Mouse (Mus musculus): ENCODE measurements around the gene Mettl23.
"Not testable (repeated sequence)": the region's sequence is repeated elsewhere in the genome, so short reads cannot be mapped to it uniquely, and the experiment has no call there.

The Mettl23 gene

DNA sequence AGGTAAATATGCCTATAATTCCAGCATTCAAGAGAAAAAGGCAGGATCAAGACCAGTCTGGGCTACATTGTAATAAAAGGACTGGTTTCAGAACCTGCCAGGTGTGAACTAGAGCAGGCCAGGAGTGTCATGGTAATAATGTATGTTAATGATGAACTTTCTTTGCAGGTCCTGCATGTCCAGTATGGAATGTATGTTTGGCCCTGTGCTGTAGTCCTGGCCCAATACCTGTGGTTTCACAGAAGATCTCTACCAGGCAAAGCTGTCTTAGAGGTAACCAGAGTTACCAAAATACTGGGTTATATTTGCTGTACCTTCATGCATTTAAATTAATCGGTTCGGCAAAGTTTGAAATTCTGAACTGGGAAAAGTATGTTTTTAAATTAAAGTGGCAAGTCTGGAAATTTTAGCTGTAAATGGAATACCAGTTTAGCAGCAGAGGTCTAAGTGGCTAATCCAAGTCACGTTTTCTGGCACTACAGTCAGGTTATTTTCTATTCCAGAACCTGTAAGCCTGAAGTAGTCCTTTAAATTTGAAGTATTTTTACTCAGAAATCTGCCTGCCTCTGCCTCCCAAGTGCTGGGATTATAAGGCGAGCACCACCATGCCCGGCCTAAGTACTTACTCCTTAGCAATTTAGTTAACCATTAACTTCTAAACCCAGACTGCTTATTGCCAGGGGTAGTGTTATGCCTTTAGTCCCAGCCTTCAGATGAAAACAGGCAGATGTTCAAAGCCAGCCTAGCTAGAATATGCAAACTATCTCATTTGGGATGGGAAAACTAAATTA, 5.2 kb downstream of the Mettl23 start:
- no peak for DNase-seq

DNA sequence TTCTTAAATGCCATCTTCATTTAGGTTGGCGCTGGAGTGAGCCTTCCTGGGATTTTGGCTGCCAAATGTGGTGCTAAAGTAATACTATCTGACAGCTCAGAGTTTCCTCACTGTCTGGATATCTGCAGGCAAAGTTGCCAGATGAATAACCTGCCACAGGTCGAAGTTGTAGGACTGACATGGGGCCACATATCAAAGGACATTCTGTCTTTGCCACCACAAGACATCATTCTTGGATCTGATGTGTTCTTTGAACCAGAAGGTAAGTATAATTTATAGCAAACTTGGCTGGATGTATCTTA, 5.8 kb downstream of the Mettl23 start:
- not testable (repeated sequence) for DNase-seq

DNA sequence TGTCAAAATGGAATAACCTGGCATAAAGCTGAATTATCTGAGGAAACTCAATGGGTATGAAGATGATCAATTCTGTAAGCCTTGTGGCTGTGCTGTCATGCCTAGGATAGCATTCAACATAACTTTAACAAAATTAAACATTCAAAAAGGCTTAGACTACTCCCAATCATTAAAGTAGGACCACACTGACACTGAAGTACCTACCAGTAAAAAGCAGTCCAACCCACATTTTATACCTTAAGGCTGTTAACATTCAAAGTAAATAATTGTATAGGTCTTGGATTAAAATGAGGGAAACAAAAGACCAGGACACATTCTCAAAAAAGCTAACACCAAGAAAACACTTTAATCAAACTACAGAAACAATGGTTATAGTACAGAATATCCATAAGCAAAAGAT, 6.5 kb downstream of the Mettl23 start:
- DNase-seq, result no peak

DNA sequence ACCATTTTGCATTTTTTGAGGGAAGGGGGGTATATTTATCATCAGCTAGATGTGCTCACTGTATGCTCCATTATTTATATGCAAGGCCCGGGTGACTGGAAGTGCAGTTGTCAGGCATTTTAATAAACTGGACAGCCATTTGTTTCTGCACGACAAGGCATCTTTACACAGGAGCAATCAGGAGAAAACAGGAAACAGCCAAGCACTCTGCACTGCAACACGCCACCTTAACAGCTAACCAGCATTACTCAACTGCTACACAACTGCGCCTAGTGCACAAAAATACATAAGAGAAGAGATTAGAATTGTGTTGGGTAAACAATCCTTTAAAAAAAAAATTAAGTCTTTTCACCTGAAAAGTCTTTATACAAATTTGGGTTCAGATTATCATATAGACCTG, 7.0 kb downstream of the Mettl23 start:
- DNase-seq, result no peak

DNA sequence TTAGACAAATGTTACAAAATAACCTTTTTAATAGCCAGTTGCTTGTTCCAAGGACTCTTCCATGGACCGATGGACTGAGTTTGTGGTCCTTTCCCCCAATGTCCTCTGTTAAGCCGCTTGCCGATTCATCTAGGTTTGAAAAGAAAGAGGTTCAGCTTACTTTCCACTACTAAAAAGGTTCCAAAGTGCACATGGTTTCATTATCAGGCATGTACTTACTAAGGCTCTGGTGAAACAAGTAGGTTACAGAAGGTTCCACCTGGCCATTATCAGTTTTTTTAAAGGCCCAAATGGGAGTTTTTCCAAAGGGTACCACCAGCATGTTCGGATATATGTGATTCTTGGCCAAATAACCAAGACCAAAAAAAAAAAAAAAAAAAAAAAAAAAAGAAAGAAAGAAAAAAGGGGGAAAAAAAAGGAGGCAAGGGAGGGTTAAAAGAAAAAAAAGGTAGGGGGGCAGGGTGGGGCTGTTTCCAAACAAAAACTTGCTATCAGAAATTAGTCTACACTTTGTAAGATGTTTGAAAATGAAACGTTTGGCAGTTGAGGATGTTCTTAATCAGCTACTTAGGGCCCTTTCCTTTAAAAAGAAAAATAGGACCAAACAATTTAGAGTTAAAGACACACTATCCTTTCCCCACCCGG, 7.9 kb downstream of the Mettl23 start:
- DNase-seq, result no peak

DNA sequence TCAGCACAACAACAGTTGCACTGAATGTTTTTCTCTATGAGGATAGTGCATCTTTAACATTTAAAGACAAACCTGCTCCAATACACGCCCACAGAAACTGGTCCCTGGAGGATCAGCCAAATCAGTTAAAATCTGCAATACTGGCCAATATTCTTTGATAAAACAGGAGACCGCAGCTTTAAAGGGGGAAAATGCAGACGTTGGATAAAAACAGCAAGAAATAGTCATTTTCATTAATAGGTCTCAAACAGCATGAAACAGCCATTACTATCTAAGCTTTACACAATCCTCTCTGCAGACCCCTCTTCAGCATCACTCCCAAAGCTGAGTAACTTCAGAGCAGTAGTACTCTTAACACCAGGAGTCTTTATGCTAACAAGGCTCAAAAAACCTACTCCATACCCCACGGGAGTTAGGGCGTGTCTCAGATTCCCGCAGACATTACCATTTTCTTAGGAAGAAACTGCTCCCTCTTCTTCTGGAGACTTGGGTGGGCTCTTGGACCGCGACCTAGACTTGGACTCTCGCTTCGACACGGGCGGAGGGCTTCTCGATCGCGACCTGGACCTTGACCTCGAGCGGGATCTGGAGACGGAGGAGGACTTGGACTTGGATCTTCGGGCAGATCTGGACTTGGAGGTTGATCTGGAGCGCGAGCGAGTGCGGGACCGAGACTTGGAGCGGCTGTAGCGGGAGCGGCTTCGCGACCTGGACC, 8.7 kb downstream of the Mettl23 start:
- no peak for DNase-seq

DNA sequence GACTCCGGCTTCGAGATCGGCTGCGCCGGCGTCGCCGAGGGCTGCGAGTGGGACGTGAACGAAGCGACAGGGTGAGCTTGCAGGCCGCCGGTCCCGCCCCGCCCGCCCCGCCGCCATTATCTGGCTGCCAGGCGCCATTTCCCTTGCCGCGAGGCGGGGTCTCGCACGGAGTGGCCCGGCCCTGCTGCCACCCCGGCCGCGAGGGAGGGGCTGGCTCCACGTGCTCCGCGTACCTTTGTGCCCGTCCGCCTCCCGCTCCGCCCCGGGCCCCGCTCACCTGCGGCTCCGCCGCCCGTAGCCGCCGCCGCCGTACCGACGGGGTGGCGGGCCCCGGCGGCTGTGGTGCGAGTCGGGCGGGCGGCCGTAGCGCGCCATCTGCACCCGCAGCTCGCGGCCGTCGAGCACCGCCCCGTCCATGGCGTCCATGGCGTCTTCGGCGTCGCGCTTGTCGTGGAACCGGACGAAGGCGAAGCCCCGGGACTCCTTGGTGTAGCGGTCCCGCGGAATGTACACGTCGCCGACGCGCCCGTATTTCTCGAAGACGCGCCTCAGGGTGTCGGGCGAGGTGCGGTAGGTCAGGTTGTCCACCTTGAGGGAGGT, 9.3 kb downstream of the Mettl23 start, which contains the start of gene Mfsd11:
Gene Mfsd11 (plus strand): TSS at position 150 of the 600 bp plus-strand sequence.
- DNase-seq, result peak; percentile 84

DNA sequence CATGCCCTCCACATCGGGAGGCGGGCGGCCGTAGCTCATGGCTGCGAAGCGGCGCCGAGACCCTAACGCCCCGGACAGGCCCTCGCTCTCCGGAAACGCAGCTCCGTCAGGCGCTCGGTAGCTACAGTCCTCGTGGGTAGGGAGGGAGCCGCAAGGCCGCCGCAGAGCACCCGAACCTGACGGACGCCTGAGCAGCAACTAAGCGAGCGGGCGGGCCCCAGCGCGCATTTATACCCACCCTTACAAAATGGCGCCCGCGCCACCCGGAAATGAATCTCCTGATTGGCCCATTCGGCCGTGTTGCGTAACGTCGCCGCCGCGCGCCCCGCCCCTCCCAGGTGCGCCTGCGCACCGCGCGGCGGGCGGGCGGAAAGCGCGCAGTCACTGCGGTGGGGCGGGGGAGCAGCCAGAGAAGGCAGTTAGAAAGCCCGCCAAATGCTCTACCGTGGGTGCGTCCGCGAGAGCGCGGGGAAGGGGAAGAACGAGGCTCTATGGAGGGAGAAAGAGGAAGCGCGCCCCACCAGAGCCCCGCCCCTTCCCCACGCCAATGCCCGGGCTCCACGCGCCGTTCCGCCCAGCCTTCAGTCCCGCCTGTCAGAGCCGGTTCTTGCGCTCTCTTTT, 9.9 kb downstream of the Mettl23 start, which contains the start of gene Srsf2:
Gene Srsf2 (minus strand): TSS at position 204 of the 621 bp plus-strand sequence.
- peak; percentile 97 for DNase-seq

DNA sequence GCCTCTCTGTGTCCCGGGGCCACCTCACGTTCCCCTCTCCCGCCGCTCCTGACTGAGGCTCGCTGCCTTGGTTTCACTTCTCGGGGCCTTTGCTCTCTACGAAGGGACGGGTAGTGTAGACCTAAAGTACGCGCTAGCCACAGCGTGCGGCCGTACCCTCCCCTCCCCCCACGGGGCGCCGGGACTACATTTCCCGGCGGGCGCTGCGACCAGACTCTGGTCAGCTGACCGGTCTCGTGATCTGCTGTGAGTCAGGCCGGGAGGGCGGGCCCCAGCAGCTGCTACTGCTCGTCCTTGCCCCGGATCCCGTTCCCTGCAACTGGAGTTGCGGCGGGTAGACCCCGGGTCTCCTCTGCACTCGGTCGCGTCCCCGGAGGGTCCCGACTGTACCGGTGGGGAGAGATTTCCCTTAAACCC, 10.4 kb downstream of the Mettl23 start:
- DNase-seq, result peak; percentile 98

DNA sequence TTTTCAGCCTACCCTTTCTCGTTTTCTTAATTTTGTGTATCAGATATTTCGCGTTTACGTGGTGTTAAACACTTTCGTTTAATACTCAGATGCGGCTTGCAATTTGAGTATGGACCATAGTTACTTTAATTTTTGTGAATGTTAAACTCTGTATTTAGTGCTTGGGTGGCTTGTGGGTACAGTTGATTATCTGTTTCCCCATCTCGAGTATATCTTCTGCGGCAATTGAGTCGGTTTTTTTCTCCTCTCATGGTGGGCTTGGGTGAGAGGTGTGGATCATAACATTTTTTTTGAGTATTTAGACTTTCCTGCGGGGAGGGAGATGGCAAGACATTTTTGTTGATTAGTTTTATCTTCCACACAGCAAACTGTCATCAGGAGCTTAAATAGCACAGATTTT, 11.2 kb downstream of the Mettl23 start:
- no peak for DNase-seq

DNA sequence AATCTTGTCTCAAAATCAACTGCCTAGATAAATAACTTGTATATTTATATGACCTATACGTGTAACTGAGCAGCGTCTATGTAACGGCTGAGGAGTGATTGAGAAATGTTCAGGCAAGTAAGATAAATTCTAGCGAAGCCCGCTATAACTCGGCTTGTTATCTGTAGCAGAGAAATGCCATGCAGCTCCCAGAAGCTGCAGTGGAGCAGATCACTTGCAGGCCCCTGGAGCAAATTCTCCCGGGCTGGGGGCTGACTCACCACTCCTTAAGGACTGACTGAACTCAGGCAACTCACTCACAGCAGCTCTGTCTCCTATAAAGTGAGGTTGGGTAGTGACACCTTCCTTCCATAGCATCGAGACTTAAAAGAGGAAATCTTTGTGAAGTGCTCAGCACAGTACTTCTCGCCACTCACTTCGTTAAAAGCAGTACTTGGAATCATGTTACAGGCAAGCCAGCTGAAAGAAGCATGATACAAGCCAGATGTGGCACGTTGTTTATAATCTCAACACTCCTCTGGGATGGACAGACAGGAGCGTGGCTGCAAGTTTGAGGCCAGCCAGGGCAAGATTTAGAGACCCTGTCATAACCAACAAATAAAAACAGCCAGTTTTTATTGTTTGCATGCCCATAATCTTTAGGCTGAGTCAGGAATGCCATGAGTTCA, 14.2 kb downstream of the Mettl23 start:
- no peak for DNase-seq

DNA sequence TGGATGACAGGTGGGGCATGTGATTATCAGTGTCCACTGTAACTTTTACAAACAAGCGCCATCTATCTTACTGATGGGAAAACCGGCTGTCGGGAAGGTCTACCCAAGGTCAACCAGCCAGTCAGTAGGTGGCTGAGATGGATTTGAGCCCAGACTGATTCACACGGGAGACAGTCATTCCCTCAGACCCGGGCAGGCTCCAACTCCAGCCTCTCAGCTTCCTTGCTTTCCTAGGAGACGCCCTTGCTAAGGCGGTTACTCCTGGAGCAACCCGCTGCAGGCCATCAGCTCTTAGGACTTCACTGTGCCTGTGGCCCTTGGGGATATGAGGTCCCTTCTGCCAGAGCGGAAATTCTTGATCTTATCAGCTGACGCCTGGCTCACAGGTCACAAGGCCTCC, 21.4 kb downstream of the Mettl23 start:
- DNase-seq, result no peak

DNA sequence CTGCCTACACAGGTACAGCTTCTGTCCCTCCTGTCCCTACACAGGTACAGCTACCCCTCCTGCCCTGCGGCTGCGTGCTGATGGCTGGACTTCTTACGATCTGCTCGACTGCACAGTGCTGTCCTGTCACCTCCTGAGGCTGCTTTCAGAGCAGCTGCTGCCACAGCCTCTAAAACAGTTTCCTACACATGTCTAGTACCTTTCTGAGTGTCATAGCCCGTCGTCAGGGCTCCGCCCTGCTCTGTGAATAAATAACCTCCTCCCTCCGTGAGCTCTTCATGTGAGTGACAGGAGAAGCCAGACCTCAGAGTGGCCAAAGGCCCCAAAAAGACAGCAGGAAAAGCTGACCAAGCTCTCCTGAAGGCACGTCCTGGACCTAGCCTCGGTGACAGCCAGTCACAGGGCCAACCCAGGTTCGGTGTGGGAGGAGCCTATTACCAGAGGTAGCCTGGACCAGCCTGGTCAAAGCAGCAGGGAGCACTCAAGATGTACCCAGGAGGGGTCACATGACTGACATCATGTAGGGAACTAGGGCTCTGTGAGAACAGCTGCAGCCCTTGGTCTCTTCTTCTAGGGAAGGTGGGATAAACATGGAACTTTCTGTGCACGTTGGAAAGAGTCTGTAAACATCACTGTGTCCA, 23.0 kb downstream of the Mettl23 start:
- no peak for DNase-seq

DNA sequence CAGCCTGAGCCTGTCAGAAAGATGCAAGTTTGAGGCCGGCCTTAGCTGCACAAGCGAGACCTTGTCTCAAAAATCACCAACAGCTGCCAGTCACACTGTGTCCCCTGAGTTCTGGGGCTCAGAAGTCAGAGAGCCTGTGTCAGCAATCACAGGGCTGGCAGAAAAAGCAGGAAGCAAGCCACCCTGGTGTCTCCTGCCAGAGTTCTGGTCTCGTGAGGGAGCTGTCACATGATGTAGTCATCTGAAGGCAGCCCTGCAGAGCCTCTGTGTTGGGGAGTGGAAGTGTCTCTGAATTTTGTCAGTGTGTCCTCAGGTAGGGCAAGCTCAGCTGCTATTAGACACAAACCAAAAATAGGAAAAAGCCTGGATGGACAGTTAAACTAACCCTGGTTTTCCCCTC, 25.1 kb downstream of the Mettl23 start:
- DNase-seq, result no peak

DNA sequence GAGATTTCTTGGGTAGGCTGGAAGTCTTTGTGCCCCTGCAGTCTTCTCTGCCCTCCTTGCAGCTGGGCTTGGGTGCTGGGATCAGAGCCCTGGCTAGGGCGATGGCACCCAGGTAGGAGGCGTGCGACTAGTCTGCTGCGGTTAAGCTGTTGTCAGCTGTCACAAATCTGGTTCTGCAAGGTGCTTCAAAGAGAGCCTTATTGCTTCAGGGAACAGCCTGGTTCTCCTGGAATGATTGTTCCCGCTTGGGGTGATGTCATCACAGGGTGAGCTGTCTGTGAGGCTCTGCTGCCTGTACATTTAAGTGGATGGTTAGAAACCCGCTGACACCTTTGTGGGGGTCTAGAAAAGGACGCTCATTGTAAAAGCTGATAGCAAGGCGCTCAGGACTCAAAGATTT, 26.1 kb downstream of the Mettl23 start:
- no peak for DNase-seq

DNA sequence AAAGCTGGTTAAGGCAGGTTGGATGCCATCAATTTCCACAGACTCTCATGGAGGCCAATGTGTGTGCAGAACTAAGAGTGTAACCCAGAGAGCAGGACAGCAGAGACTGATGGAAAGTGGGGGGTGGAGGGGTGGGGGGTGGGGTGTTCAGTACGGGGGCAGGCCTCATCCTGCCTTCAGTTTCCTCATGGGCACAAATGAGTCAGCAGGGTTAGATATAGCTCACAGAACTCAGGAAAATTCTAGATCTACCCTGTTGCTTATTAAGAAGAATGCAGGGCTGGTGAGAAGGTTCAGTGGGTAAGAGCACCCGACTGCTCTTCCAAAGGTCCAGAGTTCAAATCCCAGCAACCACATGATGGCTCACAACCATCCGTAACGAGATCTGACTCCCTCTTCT, 26.6 kb downstream of the Mettl23 start:
- DNase-seq, result no peak

DNA sequence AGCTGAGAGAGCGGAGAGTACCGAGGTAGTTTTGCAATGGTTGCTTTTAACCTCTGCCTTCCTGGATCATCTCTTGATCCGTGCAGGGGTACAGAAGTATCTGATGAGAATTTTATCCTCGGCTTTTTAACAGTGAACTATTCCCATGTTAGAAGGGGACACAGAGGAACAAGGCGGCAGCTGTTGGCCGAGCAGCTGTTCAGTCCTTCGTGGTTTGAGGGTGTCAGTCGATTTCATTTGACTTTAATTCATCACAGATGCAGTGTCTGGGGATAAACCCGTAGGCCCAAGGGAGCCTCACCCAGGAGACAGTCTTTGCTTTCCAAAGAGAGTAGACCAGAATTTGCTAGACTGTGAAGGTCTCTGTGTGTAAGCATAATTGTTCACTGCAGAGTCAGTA, 28.5 kb downstream of the Mettl23 start:
- DNase-seq, result no peak

DNA sequence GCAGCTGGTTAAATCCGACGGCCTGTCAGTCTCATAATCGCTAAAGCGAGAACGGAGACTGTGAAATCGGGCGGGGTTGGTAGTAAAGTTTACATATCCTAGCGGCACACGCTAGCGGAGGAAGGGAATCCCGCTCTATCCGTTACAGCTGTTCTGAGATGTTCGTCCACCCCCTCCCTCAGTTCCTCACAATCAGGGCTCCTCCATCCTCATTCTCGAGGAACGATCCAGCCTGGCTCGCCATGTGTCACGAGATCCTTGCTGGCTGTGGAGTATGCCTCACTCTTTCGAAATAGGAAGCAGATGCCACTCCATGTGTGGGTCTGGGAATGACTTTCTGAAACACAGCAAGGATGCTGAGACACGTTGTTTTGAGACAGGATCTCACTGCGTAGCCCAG, 30.9 kb downstream of the Mettl23 start:
- DNase-seq, result no peak

DNA sequence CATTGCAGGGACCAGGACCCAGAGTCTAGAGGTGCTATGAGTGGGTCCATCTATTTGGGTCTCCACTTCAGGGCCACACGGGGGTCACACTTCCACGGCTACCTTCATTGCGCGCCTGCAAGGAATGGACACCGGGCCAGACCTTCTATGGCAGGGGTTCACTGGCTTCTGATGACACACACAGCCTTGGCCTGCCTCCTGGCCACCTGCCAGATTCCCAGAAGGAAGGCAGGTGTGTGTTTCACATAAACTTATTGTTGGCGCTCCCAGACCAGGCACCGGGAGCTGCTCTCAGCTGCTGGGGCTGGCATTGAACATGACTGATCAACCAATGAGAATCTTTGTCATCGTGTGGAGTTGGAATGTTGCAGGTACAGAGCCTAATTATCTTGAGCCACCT, 35.4 kb downstream of the Mettl23 start:
- DNase-seq, result no peak

DNA sequence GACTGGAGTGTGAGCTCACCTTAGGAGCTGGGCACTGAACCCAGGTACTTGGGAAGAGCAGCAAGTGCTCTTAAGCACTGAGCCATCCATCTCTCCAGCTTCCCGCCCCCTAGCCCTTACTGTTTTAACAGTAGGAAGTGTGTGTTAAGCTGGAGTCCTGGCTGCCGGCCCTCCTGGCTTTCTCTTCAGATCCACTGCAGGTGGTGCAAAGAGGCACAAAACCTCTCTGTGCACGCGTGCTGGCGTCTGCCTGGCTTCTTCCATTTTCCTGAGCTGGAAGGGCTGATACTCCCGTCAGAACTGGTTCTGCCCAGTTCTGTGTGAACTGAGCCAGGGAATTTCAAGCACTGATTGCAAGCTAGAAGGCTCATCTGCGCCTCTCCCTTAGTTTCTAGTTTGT, 37.8 kb downstream of the Mettl23 start:
- DNase-seq, result no peak

DNA sequence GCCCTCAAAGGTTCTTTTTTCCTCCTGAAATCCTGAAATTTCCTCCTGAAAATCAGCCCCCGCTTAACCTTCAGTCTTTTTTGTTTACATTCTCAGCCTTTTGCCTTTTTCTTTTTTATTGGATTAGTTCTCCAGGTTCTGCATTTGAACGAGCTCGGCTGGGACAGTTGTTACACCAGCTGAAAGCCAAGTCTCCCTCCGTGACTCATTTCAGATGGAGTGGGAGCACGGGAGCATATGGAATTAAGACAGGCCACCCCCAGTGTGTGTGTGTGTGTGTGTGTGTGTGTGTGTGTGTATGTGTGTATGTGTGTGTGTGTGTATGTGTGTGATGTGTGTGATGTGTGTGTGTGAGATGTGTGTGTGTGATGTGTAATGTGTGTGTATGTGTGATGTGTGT, 38.4 kb downstream of the Mettl23 start:
- DNase-seq, result no peak

DNA sequence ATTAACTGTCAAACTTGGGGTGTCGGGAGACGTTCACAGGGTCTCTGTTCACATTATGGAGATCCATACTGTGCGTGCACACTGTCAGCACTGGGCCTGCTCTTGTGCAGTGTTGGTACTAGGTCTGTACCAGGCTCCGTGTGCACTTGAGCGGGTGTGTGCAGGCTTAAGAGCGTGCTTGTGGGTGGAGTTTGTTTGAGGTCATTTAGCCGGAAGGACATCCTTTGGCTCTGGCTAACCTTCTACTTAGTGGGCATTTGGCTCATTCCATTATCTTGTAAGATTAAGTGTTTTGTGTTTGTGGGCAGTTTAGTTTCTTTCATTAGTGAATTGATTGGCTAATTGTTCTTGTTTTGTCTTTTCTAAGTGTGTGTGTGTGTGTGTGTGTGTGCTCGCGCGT, 39.4 kb downstream of the Mettl23 start:
- no peak for DNase-seq

Data from lung, postnatal 14 days (tissue).